Mouse (Mus musculus) ES-CJ7 (cell line): ENCODE results near the gene Lekr1.

Experiments used
- DNase-seq: peaks from one replicate; pipeline ENCODE4 v3.0.0; 2011; ENCODE audit warnings: low read depth, low spot score

Gene Lekr1

DNA sequence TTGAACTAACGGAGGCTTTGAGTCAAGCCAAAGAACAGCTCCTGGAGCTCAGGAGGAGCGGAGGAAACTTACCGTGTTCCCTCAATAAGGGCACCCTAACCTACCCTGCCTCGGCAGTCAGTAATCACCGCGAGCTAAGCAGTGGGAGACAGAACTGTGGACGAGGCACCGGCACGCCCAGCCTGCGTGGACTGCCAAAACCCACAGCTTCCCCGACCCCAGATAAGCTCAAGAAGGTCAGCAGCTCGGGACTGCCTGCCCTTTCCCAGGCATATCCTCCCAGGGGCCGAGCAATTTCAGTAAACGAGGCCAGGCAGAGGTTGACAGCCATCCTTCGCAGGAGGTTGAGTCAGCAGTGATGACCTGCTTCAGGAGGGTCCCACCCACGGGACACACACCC lies 164.8 kb downstream of the Lekr1 start:
- no peak for DNase-seq

DNA sequence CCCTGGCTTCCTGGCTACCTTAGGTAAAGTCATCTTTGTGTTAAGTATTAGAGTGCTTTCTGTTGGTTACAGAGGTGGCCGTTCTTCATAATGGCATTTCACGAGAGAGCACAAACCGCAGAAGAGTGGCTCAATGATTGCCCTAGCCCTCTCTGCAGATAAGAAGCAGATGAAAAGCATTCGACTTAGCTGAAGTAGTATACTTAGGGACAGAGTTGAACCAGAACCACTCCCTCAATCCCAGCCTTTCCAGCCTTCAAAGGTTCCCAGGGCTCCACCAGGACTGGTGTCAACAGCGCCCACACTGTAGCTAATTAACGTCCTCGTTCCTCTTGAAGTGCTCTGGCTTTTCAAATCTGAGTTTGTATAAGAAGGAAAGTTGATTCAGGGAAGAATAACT lies 166.4 kb downstream of the Lekr1 start:
- no peak for DNase-seq

DNA sequence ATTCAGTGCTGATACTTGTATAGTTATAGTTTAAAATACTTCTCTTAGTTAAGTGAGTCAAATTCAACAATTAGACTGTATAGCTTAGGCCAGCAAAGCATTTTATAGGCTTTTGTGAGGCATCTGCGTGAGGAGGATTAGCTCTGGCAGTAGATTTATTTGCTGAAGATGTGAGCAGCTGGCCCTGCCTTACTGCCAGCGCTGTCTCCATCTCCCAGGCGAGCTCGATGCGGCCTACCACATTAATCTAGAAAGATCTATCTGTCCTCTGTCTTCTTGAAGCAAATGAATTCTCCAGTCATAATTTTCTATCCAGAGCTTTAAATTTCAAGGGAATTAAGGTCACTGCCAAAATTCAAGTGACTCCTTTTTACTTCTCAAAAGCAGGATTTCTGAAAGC lies 170.4 kb downstream of the Lekr1 start:
- no peak for DNase-seq

DNA sequence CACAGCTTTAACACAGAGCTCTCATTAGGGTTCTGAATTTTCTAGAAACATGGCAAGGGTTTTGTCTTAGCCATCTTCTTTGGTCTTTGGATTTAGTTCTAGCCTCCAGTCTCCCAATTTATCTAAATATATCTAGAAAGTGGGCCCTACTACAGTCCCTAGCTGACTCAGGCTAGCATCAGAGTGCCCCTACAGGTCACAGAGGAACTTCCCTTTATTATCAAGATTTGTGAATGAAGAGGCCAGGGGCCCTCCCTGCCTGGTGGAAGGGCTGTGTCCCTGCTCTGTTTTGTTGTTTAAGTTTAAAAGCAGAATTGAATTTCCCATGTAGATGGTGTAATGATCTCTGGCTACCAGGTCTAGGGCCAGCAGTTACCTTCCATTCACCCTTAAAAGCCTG lies 173.6 kb downstream of the Lekr1 start:
- no peak for DNase-seq

DNA sequence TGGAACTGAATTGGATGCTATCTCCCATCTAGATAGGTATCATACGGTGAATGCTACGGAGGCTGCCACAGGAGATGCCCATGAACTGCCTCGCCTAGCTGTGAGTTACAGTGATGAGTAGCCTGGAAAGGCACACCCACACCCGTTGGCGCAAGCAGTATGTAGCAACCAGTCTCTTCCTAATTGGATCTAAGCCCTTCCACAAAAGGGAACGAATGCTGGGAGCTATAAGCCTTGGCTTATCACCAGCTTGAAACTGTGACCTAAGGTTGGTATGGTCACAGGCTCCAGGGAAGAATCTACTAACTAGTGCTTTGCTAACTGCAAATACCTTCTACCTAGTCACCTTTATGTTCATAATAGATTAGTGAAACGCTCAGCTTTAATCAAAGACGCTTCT lies 175.1 kb downstream of the Lekr1 start:
- no peak for DNase-seq

DNA sequence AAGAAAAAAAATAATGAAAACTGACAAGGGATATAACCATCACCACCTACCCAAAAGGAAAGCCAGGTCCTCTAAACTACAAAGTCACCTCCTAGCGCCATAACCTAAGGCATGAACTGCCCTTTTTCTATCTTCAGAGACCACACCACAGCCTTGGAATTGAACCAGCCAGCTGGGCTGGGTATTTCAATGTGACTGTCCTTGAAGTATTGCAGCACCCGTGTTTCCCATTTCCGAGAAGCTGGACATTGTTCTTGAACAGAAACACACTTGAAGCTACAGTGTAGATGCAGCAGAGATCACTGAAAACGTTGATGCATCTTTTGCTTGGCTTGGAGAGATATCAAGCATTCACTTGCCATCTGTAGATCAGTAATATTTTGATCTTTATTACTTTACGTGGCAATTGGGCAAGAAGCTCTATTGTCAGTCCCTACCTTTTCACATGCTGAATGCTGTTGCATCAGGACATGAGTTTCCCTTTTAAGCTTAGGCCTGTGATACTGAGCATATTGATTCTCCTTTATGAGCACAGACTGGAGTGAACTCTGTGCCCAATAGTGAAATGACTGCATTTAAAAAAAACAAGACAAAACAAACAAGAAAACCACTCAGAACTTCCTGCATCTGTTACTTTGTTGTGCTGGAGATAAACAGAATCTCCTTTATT lies 176.6 kb downstream of the Lekr1 start:
- no peak for DNase-seq

DNA sequence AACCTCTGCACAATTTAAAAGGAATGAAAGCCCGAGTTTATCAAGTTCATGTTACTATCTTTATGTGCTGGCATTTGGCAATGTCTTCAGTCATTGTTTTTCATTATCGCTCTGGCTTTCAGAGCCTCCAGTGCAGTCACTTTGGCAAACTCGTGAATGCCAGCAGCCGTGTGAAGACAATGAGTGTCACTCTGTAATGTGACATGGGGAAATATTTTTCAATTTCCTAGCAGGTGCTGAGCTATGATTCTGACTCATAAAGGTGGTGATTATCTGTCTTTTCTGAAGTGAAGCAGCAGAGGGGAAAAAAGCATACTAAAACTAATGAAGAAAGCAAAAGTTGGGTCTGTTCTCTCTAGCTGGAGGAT lies 177.1 kb downstream of the Lekr1 start:
- no peak for DNase-seq

DNA sequence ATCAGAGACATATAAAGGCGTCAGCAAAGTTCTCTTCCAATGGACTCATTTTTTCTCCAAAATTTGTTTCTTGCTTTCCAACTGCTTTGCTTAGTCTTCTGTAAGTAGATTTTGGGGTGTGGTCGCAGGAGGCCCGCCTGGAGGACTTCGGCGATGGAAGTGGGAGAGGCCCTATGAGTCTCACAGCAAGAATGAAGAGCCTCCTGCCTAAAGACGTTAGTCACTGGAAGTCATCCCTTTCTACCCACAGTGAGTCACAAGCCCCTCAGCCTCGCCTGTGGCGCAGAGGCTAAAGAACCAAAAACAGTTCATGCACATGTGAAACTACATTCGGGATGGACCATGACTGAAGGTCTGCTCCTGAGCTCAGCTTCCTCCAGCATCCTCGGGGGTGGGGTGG lies 178.3 kb downstream of the Lekr1 start:
- DNase-seq = no peak

DNA sequence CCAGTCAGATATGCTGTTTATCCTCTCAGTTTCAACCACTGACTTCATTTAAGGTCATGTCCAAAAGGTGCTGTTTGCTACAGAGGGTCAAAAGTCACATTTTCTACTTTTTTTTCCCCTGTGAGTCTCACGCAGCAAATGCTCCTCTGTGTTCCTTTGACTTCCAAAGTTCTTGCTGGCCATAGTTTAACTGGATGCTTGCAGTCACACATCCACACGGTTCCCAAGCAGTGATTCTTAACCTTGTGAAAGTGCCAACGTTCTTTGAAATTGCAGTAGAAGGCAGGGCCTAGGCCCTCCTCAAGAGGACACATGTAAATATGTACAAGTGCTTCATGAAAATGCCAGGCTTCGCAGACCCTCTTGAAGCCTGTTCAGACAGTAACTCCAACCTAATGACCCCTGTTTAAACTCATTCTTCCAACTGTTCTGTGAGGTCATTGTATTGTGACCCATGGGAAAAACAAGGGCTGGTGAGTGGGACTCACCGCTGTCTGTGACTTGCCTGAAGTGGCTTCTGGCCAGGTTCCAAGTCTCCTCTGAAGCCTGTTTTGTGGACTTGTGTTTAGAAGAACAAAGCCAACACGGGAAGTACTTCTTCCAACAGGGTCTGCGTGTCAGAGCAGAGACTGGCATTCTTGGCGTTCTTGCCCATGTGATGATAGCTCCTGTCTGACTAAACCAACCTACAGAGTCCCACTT lies 179.0 kb downstream of the Lekr1 start:
- DNase-seq = no peak

DNA sequence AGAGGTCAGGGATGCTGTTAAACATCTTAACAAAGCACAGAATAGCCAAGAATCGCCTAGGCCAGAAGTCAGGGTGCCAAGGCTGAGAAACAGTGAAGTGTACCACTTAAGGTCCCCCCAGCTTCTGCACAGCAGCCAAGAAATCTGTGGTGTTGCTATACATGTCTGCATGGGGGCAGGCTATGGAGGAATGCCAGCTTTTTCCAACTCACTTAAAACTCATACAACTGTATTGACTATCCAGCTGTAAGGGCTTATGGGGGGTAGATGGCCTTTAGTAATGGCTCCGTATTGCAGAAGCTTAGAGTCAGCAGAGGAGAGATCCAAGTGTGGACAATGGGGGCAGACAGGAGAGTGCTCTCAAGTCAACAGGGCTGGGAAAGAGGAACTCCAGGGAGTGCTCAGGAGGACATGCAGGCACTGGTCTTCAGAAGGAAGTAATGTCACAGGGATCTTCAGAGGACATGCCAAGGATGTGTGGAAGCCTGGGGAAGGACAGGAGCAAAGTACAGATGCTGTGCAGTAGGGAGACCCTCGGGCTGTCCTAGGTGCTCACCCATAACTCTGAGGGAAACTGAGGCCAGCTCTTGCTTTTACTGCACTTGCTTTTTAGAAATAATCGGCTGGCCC lies 181.2 kb downstream of the Lekr1 start:
- no peak for DNase-seq

DNA sequence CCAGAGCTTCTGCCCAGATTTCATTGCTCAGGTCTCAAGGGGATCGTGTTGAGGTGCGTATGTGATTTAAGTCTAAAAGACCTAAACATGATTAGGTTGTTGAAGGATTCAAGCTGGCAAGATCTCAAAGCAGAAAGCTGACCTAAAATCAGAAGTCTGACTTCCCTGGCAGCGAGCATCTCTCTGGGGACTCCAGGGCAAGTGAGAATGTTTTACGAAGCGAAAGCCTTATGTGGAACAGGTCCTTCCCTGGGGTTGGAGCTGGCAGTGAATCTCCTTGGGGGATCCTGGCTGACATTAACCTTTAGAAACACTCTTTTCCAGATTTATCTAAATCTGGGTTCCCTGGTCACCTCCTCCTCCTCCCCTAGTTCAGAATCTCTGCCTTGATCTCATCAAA lies 187.7 kb downstream of the Lekr1 start:
- no peak for DNase-seq

DNA sequence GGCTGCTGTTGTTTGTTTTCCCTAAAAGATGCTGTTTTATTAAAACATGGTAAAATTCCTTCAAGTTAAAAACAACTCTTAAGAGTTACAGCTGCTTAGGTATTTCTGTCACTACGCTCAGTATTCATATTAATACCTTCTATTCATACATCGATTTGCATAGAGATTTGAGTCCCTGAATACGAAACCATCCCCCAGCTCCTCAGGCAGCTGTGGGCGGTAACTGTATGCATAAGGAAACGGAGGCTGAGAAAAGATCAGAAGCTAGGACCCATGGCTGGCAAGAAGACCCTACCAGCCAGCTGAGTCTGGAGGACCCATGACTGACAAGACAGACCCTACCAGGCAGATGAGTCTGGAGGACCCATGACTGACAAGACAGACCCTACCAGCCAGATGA lies 189.5 kb downstream of the Lekr1 start:
- no peak for DNase-seq

DNA sequence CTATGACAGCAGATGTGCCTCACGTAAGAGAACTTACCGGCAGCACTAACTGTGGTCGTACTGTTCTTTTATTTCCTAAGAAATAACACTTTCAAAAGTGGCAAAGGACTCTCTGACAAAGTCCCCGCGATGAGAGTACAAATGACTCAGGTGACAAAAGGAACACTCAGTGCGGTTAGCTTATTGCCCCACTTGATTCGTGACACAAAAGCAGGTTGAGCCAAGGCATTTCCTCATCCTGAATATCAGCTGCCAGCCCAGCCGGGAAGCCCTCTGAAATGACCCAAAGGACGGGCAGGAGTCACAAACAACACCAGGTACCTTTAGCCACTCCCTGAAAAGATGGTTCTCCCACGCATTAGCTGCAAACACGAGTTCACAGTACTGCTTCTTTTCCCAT lies 192.1 kb downstream of the Lekr1 start:
- DNase-seq = no peak

DNA sequence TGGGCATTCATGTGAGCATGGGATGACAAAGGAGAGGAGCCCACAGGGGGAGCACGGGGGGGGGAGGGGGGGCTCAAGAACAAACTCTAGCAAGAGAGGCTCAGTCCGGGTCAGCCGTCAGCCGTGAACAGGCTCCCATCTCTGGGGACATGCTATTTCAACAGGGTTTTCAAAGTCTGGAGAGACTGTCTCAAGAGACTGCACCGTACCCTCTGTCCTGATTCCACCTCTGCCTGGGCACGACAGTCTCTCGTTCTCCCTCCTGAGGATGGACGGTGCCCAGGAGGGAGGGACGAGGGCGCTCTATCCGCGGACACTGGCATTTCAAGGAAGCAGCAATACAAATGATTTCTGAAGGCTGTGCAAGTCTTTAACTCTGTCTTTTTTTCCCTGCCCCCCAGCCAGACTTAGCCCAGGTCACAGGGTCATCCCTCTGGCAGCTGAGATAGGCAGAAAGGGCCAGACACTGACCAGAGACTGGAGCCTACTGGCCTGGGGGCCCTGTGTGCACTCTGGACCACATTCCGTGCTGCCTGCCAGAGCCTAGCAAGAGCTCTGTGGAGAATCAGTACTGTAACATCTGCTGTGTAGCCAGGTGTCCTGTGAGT lies 192.8 kb downstream of the Lekr1 start:
- no peak for DNase-seq

DNA sequence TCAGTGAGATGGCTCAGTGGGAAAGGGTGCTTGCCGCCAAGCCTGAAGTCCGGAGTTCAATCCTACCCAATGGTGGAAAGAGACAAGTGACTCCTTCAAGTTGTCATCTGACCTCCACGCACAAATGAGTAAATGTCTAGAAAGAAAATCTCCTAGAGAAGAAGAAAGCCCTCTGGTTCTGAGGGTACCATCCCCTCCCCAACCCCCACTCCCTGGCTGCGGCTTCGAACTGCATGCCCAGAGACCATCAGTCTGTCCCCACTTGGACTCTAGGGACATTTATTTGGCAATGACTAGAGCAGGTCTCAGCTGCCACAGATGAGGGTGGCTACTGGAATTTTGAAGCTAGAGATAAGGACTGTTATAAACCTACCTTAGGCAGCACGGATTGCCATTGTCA lies 193.7 kb downstream of the Lekr1 start:
- no peak for DNase-seq

DNA sequence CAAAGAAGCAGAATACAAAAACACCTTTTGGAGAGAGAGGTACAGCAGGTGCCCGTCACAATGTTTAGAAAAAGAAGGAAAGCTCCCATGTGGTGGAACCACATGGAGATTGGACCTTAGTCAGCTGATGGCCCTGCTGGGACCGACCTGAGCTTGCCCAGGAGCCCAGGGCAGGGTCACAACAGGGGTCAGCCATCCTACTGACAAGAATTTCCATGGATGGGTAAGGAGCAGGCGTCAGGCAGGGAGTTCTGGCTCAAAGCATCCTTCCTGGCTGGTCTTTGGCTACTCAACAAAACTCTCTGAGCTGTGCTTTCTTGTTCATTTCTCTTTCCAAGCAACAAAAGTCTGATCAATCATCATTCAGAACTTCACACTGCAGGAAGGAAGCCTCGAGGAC lies 194.9 kb downstream of the Lekr1 start:
- no peak for DNase-seq

DNA sequence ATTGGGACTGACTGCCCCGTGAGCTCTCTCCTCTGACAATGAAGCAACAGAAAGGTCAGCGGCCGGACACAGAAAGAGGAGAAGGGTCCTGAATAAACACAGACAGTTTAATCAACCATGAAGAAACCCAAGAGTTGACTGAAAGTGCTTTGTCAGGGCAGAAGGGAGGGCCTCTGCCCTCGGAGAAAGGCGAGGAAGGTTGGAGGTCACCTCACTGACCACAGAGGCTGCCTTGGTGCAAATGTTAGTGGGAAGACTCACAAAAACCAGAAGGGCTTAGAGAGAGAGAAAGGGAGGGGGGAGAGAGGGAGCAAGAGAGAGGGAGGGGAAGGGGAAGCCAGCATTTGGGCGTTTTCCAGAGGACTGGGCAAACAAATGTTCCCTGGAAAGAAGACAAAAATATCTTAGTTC lies 195.4 kb downstream of the Lekr1 start:
- DNase-seq = no peak

DNA sequence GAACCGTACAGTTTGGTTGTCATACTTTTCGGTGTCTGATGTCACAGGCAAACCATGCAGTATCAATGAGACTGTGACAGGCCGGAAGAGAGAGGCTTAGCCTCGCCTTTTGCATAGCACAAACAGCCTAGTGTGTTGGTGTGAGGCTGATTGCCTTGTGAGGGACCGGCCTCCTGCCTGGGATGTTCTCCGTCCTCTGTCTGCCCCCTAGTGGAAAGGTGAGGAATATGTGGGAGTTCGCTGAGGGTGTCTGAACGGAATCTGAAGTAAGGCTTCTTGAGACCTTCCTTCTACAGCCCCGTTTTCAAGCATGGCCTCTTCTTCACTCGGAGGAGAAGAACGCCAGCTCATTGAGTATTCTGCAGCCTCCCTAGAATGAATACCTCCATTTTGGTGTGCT lies 197.3 kb downstream of the Lekr1 start:
- peak; percentile 85 for DNase-seq

DNA sequence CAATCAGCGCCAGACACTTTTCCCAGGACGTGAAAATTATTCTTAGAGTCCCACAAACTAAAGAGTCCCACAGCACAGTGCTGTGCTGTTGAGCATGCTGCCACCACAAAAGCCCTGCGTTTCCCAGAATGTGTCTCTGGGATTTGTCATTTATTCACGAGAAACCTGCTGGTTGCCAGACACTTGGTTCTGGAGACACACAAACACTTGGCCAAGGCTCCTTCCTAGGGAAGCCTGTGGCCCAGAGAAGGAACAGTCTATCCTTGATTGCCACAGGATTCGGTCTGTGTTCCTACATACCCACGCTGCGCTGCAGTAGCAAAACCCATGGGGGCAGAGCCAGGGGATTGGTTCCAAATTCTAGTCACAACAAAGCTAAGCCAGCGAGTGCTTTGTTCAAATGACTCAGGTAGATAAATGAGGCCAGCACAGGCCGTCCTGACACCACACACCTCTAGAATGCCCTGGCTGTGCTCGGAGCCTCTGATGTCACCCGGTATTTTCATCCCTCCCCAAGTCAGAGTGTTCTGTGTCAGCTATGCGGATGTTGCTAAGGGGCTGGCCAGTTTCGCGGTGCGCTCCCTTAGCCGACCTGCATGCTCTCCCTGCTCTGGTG lies 197.8 kb downstream of the Lekr1 start:
- no peak for DNase-seq

DNA sequence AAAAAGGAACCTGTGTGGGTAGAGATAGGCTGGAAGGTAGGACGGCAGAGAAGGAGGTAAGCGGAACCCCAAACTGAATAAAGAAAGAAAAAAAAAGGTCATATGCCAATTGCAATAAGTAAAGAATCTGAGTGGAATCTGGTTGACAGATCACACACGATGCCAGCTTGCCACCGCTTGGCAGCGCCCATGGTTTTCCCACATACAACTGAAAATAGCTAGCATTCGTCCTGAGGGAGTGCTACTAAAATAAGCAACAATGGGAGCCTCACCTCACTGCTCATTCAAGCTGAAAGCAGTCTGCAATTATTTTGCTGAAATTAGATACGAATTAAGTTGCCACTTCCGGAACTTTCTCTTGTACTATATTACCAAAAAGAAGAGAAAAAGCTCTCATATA lies 202.9 kb downstream of the Lekr1 start:
- no peak for DNase-seq

DNA sequence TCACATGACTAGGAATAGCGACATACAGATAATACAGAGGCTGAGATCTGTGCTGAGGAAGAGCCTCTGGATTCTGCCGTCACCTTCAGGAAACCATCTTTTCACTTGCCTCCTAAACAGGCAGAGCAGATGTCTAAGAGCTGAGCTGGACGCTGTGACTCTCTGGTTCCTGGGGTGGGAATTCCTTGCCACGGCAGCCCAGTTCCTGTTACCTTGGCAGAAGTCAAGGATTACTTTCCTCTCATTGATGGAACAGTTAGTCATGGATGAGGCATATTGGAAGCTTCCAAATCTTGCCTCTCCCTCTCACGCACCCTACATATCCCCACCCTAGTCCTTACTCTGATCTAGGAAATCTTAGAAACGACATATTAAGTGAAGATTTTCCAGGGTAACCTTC lies 203.7 kb downstream of the Lekr1 start:
- no peak for DNase-seq

DNA sequence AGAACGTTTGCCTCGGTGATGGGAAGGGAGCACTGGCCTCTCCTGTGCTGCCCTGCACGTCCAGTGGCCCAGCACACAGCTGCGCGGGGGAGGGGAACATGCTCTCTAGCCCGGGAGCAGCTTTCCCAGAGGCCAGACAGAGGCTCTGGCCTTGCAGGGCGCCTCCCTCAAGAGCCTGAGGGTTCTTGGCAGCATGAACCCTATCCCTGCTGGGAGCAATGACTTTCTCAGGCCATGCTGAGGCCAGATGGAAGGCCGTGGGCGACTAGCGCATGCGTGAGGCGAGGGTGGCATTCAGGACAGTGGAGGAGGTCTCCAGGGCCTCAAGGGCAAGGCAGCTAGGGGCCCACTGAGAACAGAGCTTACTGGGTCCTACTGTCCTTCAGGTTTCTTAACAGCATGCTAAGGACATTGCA lies 205.2 kb downstream of the Lekr1 start:
- DNase-seq = peak; percentile 32
